Mouse (Mus musculus) natural killer cell, adult 2 months (primary cell): ENCODE measurements around the gene Ofcc1.

Experiments
- DNase-seq, 2 experiments: peaks; one replicate each; pipeline ENCODE4 v3.0.0; 2022; ENCODE audit warnings: low spot score in 2 of 2

Ofcc1 gene

GRCm38 (mm10) chr13:40361288-40361687 lies at the start of gene Ofcc1:
Gene Ofcc1, minus strand, starts transcription at chr13:40361450.
- no peak for DNase-seq

GRCm38 (mm10) chr13:40390120-40390519 lies 28.9 kb upstream of the Ofcc1 start:
- DNase-seq, result no peak

GRCm38 (mm10) chr13:40387446-40387845 lies 26.2 kb upstream of the Ofcc1 start:
- no peak for DNase-seq

GRCm38 (mm10) chr13:40384962-40385361 lies 23.7 kb upstream of the Ofcc1 start:
- no peak for DNase-seq

- no peak for DNase-seq
Measured at GRCm38 (mm10) chr13:40376773-40377172, 15.5 kb upstream of the Ofcc1 start.

GRCm38 (mm10) chr13:40366762-40367161 lies 5.5 kb upstream of the Ofcc1 start:
- no peak for DNase-seq

- DNase-seq, result no peak
Measured at GRCm38 (mm10) chr13:40364855-40365254, 3.6 kb upstream of the Ofcc1 start.

GRCm38 (mm10) chr13:40360692-40361091 lies 558 bp downstream of the Ofcc1 start:
- DNase-seq, result no peak

GRCm38 (mm10) chr13:40347045-40347444 lies 14.2 kb downstream of the Ofcc1 start:
- no peak for DNase-seq

GRCm38 (mm10) chr13:40323301-40323700 lies 37.9 kb downstream of the Ofcc1 start:
- no peak for DNase-seq

- no peak for DNase-seq
Measured at GRCm38 (mm10) chr13:40320814-40321525, 40.3 kb downstream of the Ofcc1 start.

GRCm38 (mm10) chr13:40317731-40318130 lies 43.5 kb downstream of the Ofcc1 start:
- no peak for DNase-seq

GRCm38 (mm10) chr13:40315158-40315792 lies 46.0 kb downstream of the Ofcc1 start:
- no peak for DNase-seq

GRCm38 (mm10) chr13:40292891-40293290 lies 68.4 kb downstream of the Ofcc1 start:
- no peak for DNase-seq

- no peak for DNase-seq
Measured at GRCm38 (mm10) chr13:40290846-40291245, 70.4 kb downstream of the Ofcc1 start.

- DNase-seq, result no peak
Measured at GRCm38 (mm10) chr13:40288650-40289049, 72.6 kb downstream of the Ofcc1 start.

GRCm38 (mm10) chr13:40287266-40288002 lies 73.8 kb downstream of the Ofcc1 start:
- no peak for DNase-seq

- no peak for DNase-seq
Measured at GRCm38 (mm10) chr13:40285234-40285791, 75.9 kb downstream of the Ofcc1 start.

GRCm38 (mm10) chr13:40280616-40281015 lies 80.6 kb downstream of the Ofcc1 start:
- no peak for DNase-seq

- no peak for DNase-seq
Measured at GRCm38 (mm10) chr13:40267546-40267945, 93.7 kb downstream of the Ofcc1 start.

- no peak for DNase-seq
Measured at GRCm38 (mm10) chr13:40263087-40263807, 98.0 kb downstream of the Ofcc1 start.

- no peak for DNase-seq
Measured at GRCm38 (mm10) chr13:40258757-40259156, 102.5 kb downstream of the Ofcc1 start.
